18 mouse cellular contexts compared by ENCODE assay signal in the genomic region with DNA sequence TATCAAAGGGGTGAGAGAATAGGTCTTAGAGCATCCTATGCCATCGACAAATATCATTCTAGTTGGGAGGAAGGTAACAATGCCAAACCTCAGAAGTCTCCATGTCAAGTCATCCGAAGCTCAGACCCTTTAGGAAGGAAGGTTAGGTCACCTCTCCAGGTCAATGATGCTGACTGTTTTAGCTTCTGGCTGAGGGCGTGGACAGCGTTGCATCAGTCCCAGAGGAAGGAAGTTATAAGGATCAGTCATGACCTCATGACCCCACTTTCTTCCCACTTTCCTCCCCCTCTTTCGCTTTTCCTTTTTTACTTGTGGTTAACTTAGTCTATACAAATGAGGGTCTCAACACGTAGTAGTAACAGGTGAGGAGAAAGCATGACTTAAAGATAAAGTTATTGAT. TPM values are rescaled to one million over a fixed set of nuclear protein-coding genes. Genes with fewer than 3 reads are reported as not detected.
A peak's percentile ranks its signal among the peaks of the same experiment; 100 is the strongest.
DNase-seq lines count a peak whose midpoint lies in the region; ATAC-seq lines count a peak whose summit lies in the region.
"Had no signal": no experiment of that assay in that cellular context is flagged by ENCODE, and none has a peak within 500 bp of the region (broad histone marks: within the 10 kb centered on the region; RNA-seq: fewer than 3 reads in every experiment).

No protein-coding gene starts in this region.

- ATAC-seq in granulocyte monocyte progenitor cell, adult 5-6 weeks (replicated peaks; ENCODE audit: poor library complexity, severe bottlenecking), result peak; percentile 97
- ATAC-seq: forebrain, embryonic 16.5 days had no signal

- DNase-seq in lung, postnatal 36 days, result peak; percentile 24
- DNase-seq in lung, adult 18-20 months, result no peak
- DNase-seq in monocyte, adult 2 months (ENCODE audit: low read depth in 1 of 2, low spot score in 2 of 2), result peak; percentile 16 to 33
- DNase-seq in left cerebral cortex, postnatal 25 days (ENCODE audit: low spot score in 2 of 2), result no peak
- no peak for DNase-seq in layer of hippocampus, adult 11-12 months (ENCODE audit: low spot score)
- DNase-seq: adrenal gland, adult 2 months; adrenal gland, postnatal 25 days; cerebellum, adult 2 months; cerebellum, postnatal 10 days; embryo, embryonic 11 days; gastrocnemius, postnatal 25 days; heart, adult 18-20 months; heart, postnatal 14 days had no signal

- intact Hi-C loops in left cerebral cortex, postnatal 25 days (cut with DNase I), result no loop called here

RNA-seq across cellular contexts. Expression of a gene that starts 36.1 kb away (rescaled TPM):
- total RNA-seq in granulocyte monocyte progenitor cell, adult 5-6 weeks (2014; fragmentation: Nextera tagmentation), result 51.9 and 55.0 TPM in 2 replicates
- 59.9 and 61.4 TPM in 2 replicates for total RNA-seq in granulocyte monocyte progenitor cell, adult 5-6 weeks (2017)
- total RNA-seq in left cerebral cortex, postnatal 25 days (2021), result 10 to 100 TPM; 62.9 to 65.6 TPM

RNA-seq across cellular contexts. Expression of a gene that starts 59.2 kb away (rescaled TPM):
- total RNA-seq in granulocyte monocyte progenitor cell, adult 5-6 weeks (2014; fragmentation: Nextera tagmentation), result not detected in 2 replicates
- not detected in 2 replicates for total RNA-seq in granulocyte monocyte progenitor cell, adult 5-6 weeks (2017)
- not detected for total RNA-seq in left cerebral cortex, postnatal 25 days (2021)
- total RNA-seq: adrenal gland, adult 2 months; adrenal gland, postnatal 25 days; ES-E14; gastrocnemius, adult 18-20 months; gastrocnemius, postnatal 25 days; heart, adult 18-20 months; heart, postnatal 14 days; hematopoietic stem cell, adult 5-6 weeks had no signal

Comparison
In these comparisons a context has a peak if more than half of its experiments do, and no peak if none do; other contexts are left out.
1. DNase-seq: peak in lung, postnatal 36 days (single experiment) and monocyte, adult 2 months (2 of 2); none in lung, adult 18-20 months (0 of 2), left cerebral cortex, postnatal 25 days (0 of 2) and layer of hippocampus, adult 11-12 months (single experiment).